Mouse (Mus musculus) liver, adult 2 months (tissue): ENCODE data around the gene Add2. TPM values are rescaled to one million over a fixed set of nuclear protein-coding genes. Genes with fewer than 3 reads are reported as not detected.
"Not testable (repeated sequence)": the region's sequence is repeated elsewhere in the genome, so short reads cannot be mapped to it uniquely, and the experiment has no call there.

Source experiments
- DNase-seq: peaks from one replicate; pipeline ENCODE4 v3.0.0-alpha.2; 2011; ENCODE audit warnings: low read depth, low spot score; ENCODE audit errors: extremely low read depth
- H3K27ac ChIP-seq: fragments of 200-500 bp; replicated peaks from 2 replicates; pipeline ENCODE4 v1.5.1; 2012; ENCODE audit warnings: low read depth, mild to moderate bottlenecking, control low read depth, inconsistent platforms, low read length; ENCODE audit not compliant: insufficient read depth
- H3K27me3 ChIP-seq: fragments of 200-500 bp; 2 replicates; pipeline ENCODE4 v1.6.1; 2012; ENCODE audit warnings: mild to moderate bottlenecking, moderate library complexity, low read length, inconsistent platforms; ENCODE audit not compliant: control insufficient read depth, insufficient read depth
- H3K36me3 ChIP-seq: fragments of 200-500 bp; 2 replicates; pipeline ENCODE4 v1.6.1; 2012; ENCODE audit warnings: low read length, inconsistent platforms; ENCODE audit not compliant: control insufficient read depth, insufficient read depth
- H3K4me1 ChIP-seq: fragments of 200-500 bp; 2 replicates; pipeline ENCODE4 v1.6.1; 2011; ENCODE audit warnings: low read length; ENCODE audit not compliant: control insufficient read depth, insufficient read depth
- H3K4me3 ChIP-seq: fragments of 200-500 bp; 2 replicates; pipeline ENCODE4 v1.5.1; 2011; ENCODE audit warnings: low read depth, mild to moderate bottlenecking, control low read depth, low read length, moderate library complexity; ENCODE audit not compliant: insufficient read depth
- H3K79me2 ChIP-seq: fragments of 200-500 bp; 2 replicates; pipeline ENCODE4 v1.6.1; 2012; ENCODE audit warnings: inconsistent platforms, mild to moderate bottlenecking, low read length, moderate library complexity; ENCODE audit not compliant: control insufficient read depth, insufficient read depth
- H3K9ac ChIP-seq: fragments of 200-500 bp; 2 replicates; pipeline ENCODE4 v1.6.1; 2012; ENCODE audit warnings: low read depth, mild to moderate bottlenecking, control low read depth, inconsistent platforms, low read length
- CTCF ChIP-seq: fragments of 200-500 bp; IDR thresholded peaks from 2 replicates; pipeline ENCODE4 v1.5.1; 2011; ENCODE audit warnings: low read depth, low read length, control low read depth
- POLR2A ChIP-seq: fragments of 200-500 bp; IDR thresholded peaks from 2 replicates; pipeline ENCODE4 v1.6.1; 2011; ENCODE audit warnings: low read length, control low read depth; ENCODE audit not compliant: insufficient read depth; ENCODE audit errors: extremely low read depth
- WGBS: fragments of 180-500 bp; shearing (Covaris S2); methylation state at CpG from one replicate; pipeline ENCODE4 v1.1.7; 2018; 5-methylcytosine and 5-hydroxymethylcytosine counted together
- polyA plus RNA-seq: library from polyadenylated mRNA; depleted of rRNA; stranded (reverse); fragments of >200 nt; gene quantifications from 2 replicates; pipeline ENCODE4 v1.2.3, GENCODE M21; 2012
- total RNA-seq: library from RNA; depleted of rRNA; stranded (reverse); fragments of >200 nt; gene quantifications from 2 replicates; pipeline ENCODE4 v1.2.3, GENCODE M21; 2014

Gene Add2
- total and polyA plus RNA-seq, 2 experiments = under 0.01 TPM; not detected in 1

DNA sequence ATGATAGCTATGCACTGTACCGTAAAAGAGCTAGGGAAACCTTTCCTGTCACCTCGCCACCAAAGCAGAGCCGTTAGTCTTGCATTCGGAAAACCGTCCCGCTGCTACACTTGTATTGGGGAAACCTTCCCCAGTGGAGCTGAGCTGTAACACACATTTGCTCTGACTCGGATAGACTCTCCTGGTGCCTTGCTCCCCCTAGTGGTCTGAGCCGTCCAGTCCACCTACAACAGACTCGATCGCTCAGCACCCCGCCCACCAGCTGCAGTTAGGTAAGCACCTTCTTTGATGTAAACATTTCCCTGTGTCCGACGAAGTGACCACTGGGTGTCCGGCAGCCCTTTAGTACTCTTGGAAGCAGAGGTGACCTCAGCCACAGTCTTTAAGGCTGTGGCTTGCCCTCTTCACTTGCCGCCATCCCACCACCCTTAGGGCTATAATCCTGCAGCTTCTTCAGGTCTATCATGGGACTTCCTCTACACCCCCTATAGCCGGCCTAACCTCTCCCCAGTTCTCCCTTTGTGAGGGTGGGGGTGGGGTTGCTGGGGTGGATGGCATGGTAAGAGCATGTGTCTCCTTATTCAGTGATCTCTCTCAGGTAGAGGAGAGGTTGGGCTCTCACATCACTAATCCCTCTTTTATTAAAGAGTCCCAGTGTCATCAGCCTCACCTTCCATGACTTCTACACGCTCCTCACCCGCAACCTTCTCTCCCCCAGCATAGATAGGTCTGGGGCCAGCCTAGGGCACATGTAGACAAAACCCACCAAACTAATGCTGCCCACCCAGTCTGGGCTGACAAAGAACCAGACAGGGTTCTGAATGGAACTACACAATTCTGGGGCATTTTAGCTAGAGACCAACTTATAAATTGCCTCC, 24.0 kb upstream of the Add2 start:
- Histone ChIP-seq H3K27me3 (no peaks in the 10 kb centered on the region), H3K4me3 (no peak overlapping the region), H3K79me2 (no peaks in the 10 kb centered on the region), H3K4me1 (peaks cover 2% of the 10 kb centered on the region; the same call in 1 of the 2 replicates), H3K9ac (peak overlapping the region; percentile 43), H3K36me3 (no peaks in the 10 kb centered on the region), H3K27ac (no peak overlapping the region)
- DNase-seq = peak; percentile 76
- TF ChIP-seq POLR2A = no peak
- TF ChIP-seq CTCF = peak; percentile 98
- 12% methylated on average over 18 of the region's 18 CpGs for WGBS

DNA sequence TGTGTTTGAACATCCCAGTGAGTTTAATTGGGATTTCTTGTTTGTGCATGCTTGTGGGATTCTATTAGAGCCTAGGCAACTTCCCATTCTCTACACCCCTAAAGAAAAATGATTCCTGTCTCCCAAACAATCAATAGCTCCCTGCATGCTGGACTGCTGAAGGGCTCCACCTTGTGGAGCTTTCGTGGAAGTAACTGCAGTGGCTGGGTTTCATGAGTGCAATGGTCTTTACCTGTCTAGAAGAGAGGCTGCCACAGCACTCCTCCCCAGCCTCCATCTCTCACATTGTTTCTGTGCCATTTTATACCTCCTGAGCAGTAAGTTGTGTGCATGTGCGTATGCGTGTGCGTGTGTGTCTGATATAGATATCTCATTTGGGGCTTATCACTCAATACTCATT, 18.5 kb upstream of the Add2 start:
- peak; percentile 49 for DNase-seq
- Histone ChIP-seq H3K9ac (no peak overlapping the region), H3K4me1 (no peaks in the 10 kb centered on the region), H3K27ac (no peak overlapping the region), H3K27me3 (no peaks in the 10 kb centered on the region), H3K36me3 (no peaks in the 10 kb centered on the region), H3K4me3 (no peak overlapping the region), H3K79me2 (no peaks in the 10 kb centered on the region)
- TF ChIP-seq CTCF (peak; percentile 71), POLR2A (no peak)
- WGBS = 37% methylated on average over 4 of the region's 4 CpGs

DNA sequence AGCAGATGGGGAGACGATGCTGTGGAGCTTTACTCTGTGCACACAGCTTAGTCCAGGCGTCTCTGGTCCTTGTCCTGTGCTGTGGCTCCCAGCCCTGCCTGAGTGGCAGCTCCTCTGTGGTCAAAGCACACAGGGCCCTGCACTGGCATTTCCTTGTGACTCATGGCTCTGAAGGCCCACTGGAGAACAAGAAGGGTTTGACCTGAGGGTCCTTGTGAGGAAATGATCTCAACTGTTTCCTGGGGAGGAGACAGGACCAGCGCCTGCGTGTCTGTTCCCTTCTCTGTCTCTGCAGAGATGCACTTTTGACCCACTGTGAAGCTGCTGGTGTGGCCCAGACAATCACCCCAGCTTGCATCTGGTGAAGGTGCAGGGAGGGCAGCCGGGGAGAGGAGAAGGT, 13.7 kb upstream of the Add2 start:
- H3K9ac ChIP-seq, H3K36me3 ChIP-seq, H3K4me1 ChIP-seq, H3K79me2 ChIP-seq, H3K4me3 ChIP-seq, DNase-seq, H3K27me3 ChIP-seq, H3K27ac ChIP-seq: not testable (repeated sequence)
- 66% methylated on average over 5 of the region's 5 CpGs for WGBS

- WGBS = 83% methylated on average over 9 of the region's 9 CpGs
- H3K9ac ChIP-seq = no peak within 1 kb of the TSS
- no peak for DNase-seq
- H3K27me3 ChIP-seq = no peaks in the 10 kb centered on the region
- H3K4me1 ChIP-seq = no peaks in the 10 kb centered on the region
- no peaks in the 10 kb centered on the region for H3K36me3 ChIP-seq
- H3K79me2 ChIP-seq = no peaks in the 10 kb centered on the region
- no peak within 1 kb of the TSS for H3K27ac ChIP-seq
- no peak within 1 kb of the TSS for H3K4me3 ChIP-seq
- no peak for TF ChIP-seq CTCF
- TF ChIP-seq POLR2A = no peak
These were observed 12.6 kb upstream of the Add2 start, which contains the start of gene Figla for GRCm38 (mm10) chr6:86015871-86016270. Gene Figla, plus strand, starts transcription at chr6:86016171.

DNA sequence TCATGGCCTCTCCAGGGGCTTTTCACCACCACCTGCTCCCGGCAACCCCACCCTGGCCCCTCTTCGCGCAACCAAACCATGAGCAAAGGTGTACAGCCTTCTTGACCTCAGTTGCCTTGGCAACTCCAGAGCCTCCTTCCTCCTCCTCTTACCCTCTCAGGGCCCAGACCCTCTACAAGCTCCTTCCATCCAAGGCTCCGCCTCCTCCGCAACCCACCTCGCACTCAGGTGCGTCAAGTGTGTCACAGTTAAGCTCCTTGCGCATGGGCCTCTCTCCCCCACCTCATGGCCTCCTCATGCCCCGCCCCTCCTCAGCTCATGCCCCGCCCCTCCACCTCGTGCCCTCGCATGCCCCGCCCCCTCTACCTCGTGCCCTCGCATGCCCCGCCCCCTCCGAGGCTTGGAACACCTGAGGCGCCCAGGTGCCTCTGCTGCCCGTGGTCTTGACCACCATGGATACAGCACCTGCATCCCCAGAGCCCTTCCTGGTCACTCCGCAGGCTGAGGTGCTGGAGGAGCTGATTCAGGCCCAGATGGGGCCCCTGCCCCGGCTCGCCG, 11.6 kb upstream of the Add2 start:
- WGBS = 85% methylated on average over 23 of the region's 23 CpGs
- Histone ChIP-seq H3K9ac (no peak overlapping the region), H3K27ac (no peak overlapping the region), H3K36me3 (no peaks in the 10 kb centered on the region), H3K27me3 (no peaks in the 10 kb centered on the region), H3K4me3 (no peak overlapping the region), H3K79me2 (no peaks in the 10 kb centered on the region), H3K4me1 (no peaks in the 10 kb centered on the region)
- TF ChIP-seq CTCF = no peak
- no peak for TF ChIP-seq POLR2A
- no peak for DNase-seq
